Mouse (Mus musculus) thymus, adult 2 months (tissue): ENCODE measurements at regions not wholly inside any gene's neighbourhood (a gene's known extent, or its start where the extent isn't known, plus 50 kb on each side); places are given as distances from the start of the nearest gene placed in this dataset.

ENCODE experiments used
- CTCF ChIP-seq: fragments of 200-500 bp; IDR thresholded peaks from 2 replicates; pipeline ENCODE4 v1.5.1; 2012; ENCODE audit warnings: mild to moderate bottlenecking, control low read depth, low read length, moderate library complexity, borderline replicate concordance; ENCODE audit not compliant: control insufficient read depth, poor library complexity, insufficient read depth; ENCODE audit errors: extremely low read depth
- POLR2A ChIP-seq: fragments of 200-500 bp; IDR thresholded peaks from 2 replicates; pipeline ENCODE4 v1.6.1; 2012; ENCODE audit warnings: mild to moderate bottlenecking, low read length, control low read depth, moderate library complexity; ENCODE audit not compliant: control insufficient read depth, poor library complexity, insufficient read depth; ENCODE audit errors: extremely low read depth

- no peak for TF ChIP-seq CTCF
- TF ChIP-seq POLR2A = no peak
These were observed 1541.6 kb upstream of the Gulo start for GRCm38 (mm10) chr14:67550462-67551185.
